Mouse (Mus musculus): Measurements from ENCODE around the gene Rnf7.

DNA sequence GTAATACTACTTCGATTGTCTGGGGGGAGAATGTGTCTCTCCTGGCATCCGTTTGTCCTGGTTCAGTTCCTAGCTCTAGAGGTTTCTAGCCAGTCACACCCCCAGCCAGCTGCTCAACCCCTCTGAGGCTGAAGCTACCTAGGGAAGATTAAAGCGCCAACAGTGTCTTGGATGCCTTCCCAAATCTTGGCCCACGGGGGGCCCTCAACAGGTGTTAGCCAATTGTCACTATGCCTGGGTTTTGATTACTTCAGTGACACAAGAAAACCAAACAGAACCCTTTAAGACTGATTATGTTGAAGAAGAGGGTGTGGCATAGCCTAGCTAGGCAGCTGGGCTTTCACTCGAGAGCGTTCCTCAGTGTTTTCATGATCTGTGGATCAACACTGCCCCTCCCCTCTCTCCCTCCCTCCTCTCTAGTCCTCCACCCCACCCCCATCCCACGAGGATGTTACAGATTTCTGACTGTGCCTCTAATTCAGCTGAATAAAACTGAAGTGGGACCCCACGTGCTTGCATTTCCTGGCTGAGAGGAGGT is 40.1 kb downstream of the Rnf7 start:
- no peak for TF ChIP-seq CTCF (IDR thresholded peaks at IDR 0.05; ENCODE audit: low read depth)
- TF ChIP-seq EP300 (optimal IDR thresholded peaks at IDR 0.05), result no peak
